Comparison of ENCODE assay signal across 8 mouse cellular contexts in the genomic region with DNA sequence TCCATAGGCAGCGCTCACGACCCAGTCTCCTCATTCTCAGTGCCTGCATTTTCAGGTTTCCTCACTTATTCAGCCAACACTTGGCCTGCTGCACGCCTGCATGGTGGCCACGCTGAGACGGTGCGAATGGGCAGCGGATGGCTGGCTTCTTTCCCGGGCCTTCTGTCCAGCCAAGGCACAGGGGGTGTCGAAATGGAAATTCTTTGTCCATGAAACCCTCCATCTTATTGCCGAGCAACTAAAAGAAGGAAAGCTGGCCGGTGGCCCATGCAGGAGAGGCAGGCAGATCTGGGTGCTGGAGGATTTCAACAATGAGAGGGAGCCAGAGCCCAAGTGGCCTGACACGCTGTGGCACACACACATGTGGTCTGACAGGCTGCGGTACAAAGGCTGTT. TPM values are rescaled to one million over a fixed set of nuclear protein-coding genes. Genes with fewer than 3 reads are reported as not detected.
DNase-seq lines count a peak whose midpoint lies in the region; ATAC-seq and TF ChIP-seq lines count a peak whose summit lies in the region.

No protein-coding gene starts in this region.

- H3K4me2 ChIP-seq in heart, embryonic 11.5 days: no peak overlapping the region
- H3K4me2 ChIP-seq in intestine, postnatal 0 days (replicated peaks; ENCODE audit: low read depth): no peak overlapping the region

- 89% methylated on average over 13 of the region's 13 CpGs for WGBS in heart, embryonic 11.5 days (ENCODE audit: insufficient replicate concordance)
- 35% methylated on average over 13 of the region's 13 CpGs for WGBS in olfactory bulb, adult 2 months
- WGBS in intestine, postnatal 0 days: 85% methylated on average over 13 of the region's 13 CpGs

- H3K27me3 ChIP-seq in heart, embryonic 11.5 days (ENCODE audit: control insufficient read depth, insufficient read depth, low read length): no peaks in the 10 kb centered on the region
- no peaks in the 10 kb centered on the region for H3K27me3 ChIP-seq in intestine, postnatal 0 days (replicated peaks; ENCODE audit: control insufficient read depth, insufficient read depth, low read length)

- H3K9ac ChIP-seq in heart, embryonic 11.5 days (ENCODE audit: low read depth, low read length): no peak overlapping the region
- no peak overlapping the region for H3K9ac ChIP-seq in intestine, postnatal 0 days (ENCODE audit: low read depth, low read length)

- no peak overlapping the region for H3K27ac ChIP-seq in heart, embryonic 11.5 days (ENCODE audit: low read depth, low read length)
- peak overlapping the region; percentile 12; the same call in 1 of the 2 replicates for H3K27ac ChIP-seq in olfactory bulb, adult 2 months (ENCODE audit: insufficient read depth, low read depth, low read length)
- H3K27ac ChIP-seq in intestine, postnatal 0 days (ENCODE audit: low read depth, low read length): no peak overlapping the region

- no peak for TF ChIP-seq CTCF in olfactory bulb, adult 2 months (IDR thresholded peaks at IDR 0.05; ENCODE audit: insufficient read depth, low read depth, low read length)
- TF ChIP-seq CTCF in intestine, postnatal 0 days (IDR thresholded peaks at IDR 0.05; ENCODE audit: low read depth): no peak

- H3K4me3 ChIP-seq in heart, embryonic 11.5 days (ENCODE audit: low read depth, low read length): no peak overlapping the region
- H3K4me3 ChIP-seq in olfactory bulb, adult 2 months (ENCODE audit: insufficient read depth, low read depth, low read length): no peak overlapping the region
- no peak overlapping the region for H3K4me3 ChIP-seq in intestine, postnatal 0 days (ENCODE audit: low read depth, low read length)

- ATAC-seq in heart, embryonic 11.5 days (replicated peaks; ENCODE audit: insufficient number of reproducible peaks, low FRiP score, low TSS enrichment): no peak
- ATAC-seq in intestine, postnatal 0 days: no peak

- no peaks in the 10 kb centered on the region; the same call in 1 of the 2 replicates for H3K4me1 ChIP-seq in heart, embryonic 11.5 days (ENCODE audit: control insufficient read depth, insufficient read depth, low read length)
- peaks cover 27% of the 10 kb centered on the region for H3K4me1 ChIP-seq in olfactory bulb, adult 2 months (ENCODE audit: control insufficient read depth, insufficient read depth, low read length)
- peaks cover 3% of the 10 kb centered on the region; the same call in 1 of the 2 replicates for H3K4me1 ChIP-seq in intestine, postnatal 0 days (replicated peaks; ENCODE audit: control insufficient read depth, insufficient read depth, low read length)

- TF ChIP-seq POLR2A in olfactory bulb, adult 2 months (IDR thresholded peaks at IDR 0.05; ENCODE audit: insufficient read depth, low read depth, low read length): no peak

- H3K9me3 ChIP-seq in heart, embryonic 11.5 days (replicated peaks; ENCODE audit: control insufficient read depth, low read length): no peaks in the 10 kb centered on the region
- H3K9me3 ChIP-seq in intestine, postnatal 0 days (ENCODE audit: control insufficient read depth): no peaks in the 10 kb centered on the region

- peak; percentile 83 to 89 for DNase-seq in heart, adult 18-20 months
- peak; percentile 94 for DNase-seq in cerebellum, adult 9-10 months
- DNase-seq in gastrocnemius, postnatal 25 days: peak; percentile 74
- peak; percentile 71 to 72 for DNase-seq in layer of hippocampus, postnatal 36 days
- DNase-seq in thymus, postnatal 14 days: no peak

- H3K36me3 ChIP-seq in heart, embryonic 11.5 days (ENCODE audit: control insufficient read depth, insufficient read depth, low read length): no peaks in the 10 kb centered on the region
- no peaks in the 10 kb centered on the region for H3K36me3 ChIP-seq in intestine, postnatal 0 days (ENCODE audit: control insufficient read depth, insufficient read depth)

RNA-seq across cellular contexts. Expression of gene Fank1, which starts 10.8 kb away (rescaled TPM):
- total RNA-seq in heart, adult 18-20 months (2021): not detected
- polyA plus RNA-seq in heart, embryonic 11.5 days (2014; fragmentation: Nextera tagmentation; extraction: Ambion mirVana): 0.10 TPM in 1 of 2 replicates, not detected in the other
- not detected for total RNA-seq in gastrocnemius, postnatal 25 days (2021)
- 1 to 10 TPM; 2.4 to 2.5 TPM for total RNA-seq in layer of hippocampus, postnatal 36 days (2021)
- not detected in 2 replicates for polyA plus RNA-seq in olfactory bulb, adult 2 months (2012; ENCODE audit: insufficient read depth, insufficient read length, low replicate concordance, missing spikeins)
- polyA plus RNA-seq in intestine, postnatal 0 days (2015; fragmentation: Nextera tagmentation; extraction: Ambion mirVana): 0.17 and 0.42 TPM in 2 replicates

RNA-seq across cellular contexts. Expression of gene Dhx32, which starts 16.7 kb away (rescaled TPM):
- 10 to 100 TPM; 38.8 to 48.1 TPM for total RNA-seq in heart, adult 18-20 months (2021)
- polyA plus RNA-seq in heart, embryonic 11.5 days (2014; fragmentation: Nextera tagmentation; extraction: Ambion mirVana): 24.7 and 30.8 TPM in 2 replicates
- total RNA-seq in gastrocnemius, postnatal 25 days (2021): 10 to 100 TPM; 28.0 to 38.2 TPM
- 10 to 100 TPM; 39.1 TPM for total RNA-seq in layer of hippocampus, postnatal 36 days (2021)
- polyA plus RNA-seq in olfactory bulb, adult 2 months (2012; ENCODE audit: insufficient read depth, insufficient read length, low replicate concordance, missing spikeins): not detected in 2 replicates
- polyA plus RNA-seq in intestine, postnatal 0 days (2015; fragmentation: Nextera tagmentation; extraction: Ambion mirVana): 43.8 and 50.2 TPM in 2 replicates

RNA-seq across cellular contexts. Expression of gene Uros, which starts 56.0 kb away (rescaled TPM):
- total RNA-seq in heart, adult 18-20 months (2021): 10 to 100 TPM; 21.2 to 23.2 TPM
- 53.0 and 53.6 TPM in 2 replicates for polyA plus RNA-seq in heart, embryonic 11.5 days (2014; fragmentation: Nextera tagmentation; extraction: Ambion mirVana)
- 10 to 100 TPM; 13.9 to 14.3 TPM for total RNA-seq in gastrocnemius, postnatal 25 days (2021)
- 10 to 100 TPM; 18.3 to 18.5 TPM for total RNA-seq in layer of hippocampus, postnatal 36 days (2021)
- not detected in 2 replicates for polyA plus RNA-seq in olfactory bulb, adult 2 months (2012; ENCODE audit: insufficient read depth, insufficient read length, low replicate concordance, missing spikeins)
- 12.1 and 12.4 TPM in 2 replicates for polyA plus RNA-seq in intestine, postnatal 0 days (2015; fragmentation: Nextera tagmentation; extraction: Ambion mirVana)

RNA-seq across cellular contexts. Expression of gene Bccip, which starts 56.7 kb away (rescaled TPM):
- total RNA-seq in heart, adult 18-20 months (2021): 10 to 100 TPM; 52.6 to 64.7 TPM
- polyA plus RNA-seq in heart, embryonic 11.5 days (2014; fragmentation: Nextera tagmentation; extraction: Ambion mirVana): 100 and 102 TPM in 2 replicates
- 10 to 100 TPM; 55.7 to 62.8 TPM for total RNA-seq in gastrocnemius, postnatal 25 days (2021)
- 10 to 100 TPM; 73.6 to 75.8 TPM for total RNA-seq in layer of hippocampus, postnatal 36 days (2021)
- not detected in 2 replicates for polyA plus RNA-seq in olfactory bulb, adult 2 months (2012; ENCODE audit: insufficient read depth, insufficient read length, low replicate concordance, missing spikeins)
- 91.4 and 92.6 TPM in 2 replicates for polyA plus RNA-seq in intestine, postnatal 0 days (2015; fragmentation: Nextera tagmentation; extraction: Ambion mirVana)
